Mouse (Mus musculus) testis, postnatal 10 days (tissue): ENCODE measurements around the gene Gm20388.
"Not testable (repeated sequence)": the region's sequence is repeated elsewhere in the genome, so short reads cannot be mapped to it uniquely, and the experiment has no call there.

Experiments used
- DNase-seq: peaks from one replicate; pipeline ENCODE4 v3.0.0; 2021; ENCODE audit warnings: low spot score

The Gm20388 gene

DNA sequence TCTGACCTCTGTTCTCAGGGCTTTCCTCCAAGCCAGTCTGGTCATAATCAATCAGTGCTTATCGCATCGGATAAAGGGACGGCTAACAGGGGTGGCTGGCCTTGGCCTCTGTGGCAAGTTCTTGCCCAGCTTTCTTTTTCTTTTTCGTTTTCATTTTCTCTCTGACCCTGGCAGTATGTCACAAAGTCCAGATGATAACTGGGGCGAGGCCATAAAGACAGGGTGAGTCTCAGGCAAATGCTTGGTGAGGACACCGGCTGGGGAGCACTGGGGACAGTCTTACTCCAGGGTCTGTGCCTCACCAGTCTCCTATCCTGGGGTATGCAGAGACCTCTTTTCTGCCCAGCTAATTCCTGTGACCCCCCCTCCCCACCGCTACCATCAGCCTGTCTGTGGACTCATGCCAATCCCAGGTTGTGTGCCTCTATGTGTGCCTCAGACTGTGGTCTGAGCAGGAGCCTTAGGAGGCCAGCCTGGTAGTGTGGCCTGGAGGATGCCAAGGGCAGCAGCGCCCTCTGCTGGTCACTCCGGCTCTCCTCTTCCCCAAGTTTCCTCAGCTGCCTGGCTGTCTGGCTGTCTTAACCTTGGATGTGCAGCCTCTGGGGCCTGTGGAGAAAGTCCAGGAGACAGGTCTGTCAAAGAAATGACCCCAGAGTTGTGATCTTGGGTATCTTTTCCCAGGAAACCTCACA is 885.4 kb downstream of the Gm20388 start:
- DNase-seq, result peak; percentile 95

DNA sequence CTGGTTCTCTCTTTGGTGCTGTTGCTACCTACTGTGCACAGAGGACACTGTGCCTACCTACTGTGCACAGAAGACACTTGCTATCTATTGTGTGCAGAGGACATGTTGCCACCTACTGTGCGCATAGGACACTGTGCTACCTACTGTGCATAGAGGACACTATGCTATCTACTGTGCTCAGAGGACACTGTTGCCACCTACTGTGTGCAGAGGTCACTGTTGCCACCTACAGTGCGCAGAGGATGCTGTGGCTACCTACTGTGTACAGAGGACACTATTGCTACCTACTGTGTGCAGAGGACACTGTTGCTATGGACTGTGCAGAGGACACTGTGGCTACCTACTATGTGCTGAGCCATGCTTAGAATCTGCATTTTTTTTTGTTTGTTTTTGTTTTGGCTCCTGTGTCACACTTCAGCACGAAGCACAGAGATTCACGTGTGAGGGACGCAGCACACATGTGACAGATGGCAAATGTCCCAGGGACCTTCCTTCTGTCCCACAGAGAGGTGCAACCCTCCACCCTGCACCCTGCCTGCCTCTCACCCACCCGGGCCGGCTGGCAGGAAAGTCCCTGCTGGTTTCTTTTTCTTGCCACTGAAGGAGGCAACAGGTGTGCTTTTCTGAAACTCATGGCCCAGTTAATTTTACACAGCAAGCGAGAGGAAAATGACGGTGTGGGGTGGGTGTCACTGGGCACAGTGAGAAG is 886.5 kb downstream of the Gm20388 start:
- no peak for DNase-seq

DNA sequence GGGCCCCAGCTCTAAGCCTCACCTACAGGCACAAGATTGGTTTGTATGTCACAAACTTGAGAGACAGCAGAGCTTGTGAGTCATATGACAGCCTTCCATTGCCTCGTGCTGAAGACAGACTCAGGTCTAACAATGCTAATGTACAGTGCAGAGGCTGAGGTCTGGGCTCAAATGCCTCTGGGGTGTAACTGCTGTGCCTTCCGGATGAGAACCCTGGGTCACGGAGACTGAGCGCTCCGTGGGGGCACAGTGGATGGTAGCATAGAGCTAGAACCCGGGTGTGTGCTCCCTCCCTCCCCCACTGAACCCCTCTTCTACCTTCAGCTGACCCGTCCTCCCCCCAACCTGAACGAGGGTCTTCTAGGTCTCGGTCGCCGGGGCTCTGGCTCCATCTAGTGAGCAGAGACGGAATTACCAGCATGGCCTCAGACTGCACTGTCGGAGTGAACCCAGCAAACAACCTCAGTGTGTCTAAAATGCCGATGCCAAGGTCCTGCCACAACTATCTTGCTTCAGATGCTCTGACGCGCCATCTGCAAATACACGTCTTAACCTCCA is 889.7 kb downstream of the Gm20388 start:
- DNase-seq, result peak; percentile 77

DNA sequence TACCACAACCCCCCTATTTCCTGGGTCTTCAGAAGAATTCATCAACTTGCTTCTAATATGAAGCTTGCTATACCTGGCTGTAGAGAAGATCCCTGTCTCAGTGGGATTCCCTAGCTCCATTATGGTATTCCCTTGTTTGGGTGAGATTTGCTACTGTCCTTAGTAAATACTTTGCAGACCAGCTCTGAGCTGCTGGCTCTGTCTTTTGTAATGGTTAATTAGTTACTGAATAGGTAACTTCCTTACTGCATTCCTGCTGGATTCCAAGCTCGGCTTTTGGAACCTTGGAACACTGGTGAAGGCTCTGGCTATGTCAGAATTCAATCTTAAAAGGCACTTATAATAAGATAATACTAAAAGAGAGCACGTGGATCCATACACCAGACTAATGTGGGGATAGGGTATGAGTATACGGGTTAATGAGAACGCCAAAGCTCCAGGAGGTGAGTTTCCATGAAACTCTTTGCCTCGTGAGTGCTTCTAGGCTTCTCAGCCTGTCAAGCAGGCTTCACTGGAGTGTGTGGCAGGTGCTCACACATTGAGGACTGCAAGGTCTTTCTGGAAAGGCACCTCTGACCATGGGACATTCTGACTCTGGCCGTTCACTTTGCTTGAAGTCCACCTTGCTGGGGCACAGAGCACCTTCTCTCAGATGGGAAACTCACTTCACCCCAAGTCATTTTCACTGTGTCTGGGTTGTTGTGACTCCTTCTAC is 893.2 kb downstream of the Gm20388 start:
- DNase-seq, result not testable (repeated sequence)

DNA sequence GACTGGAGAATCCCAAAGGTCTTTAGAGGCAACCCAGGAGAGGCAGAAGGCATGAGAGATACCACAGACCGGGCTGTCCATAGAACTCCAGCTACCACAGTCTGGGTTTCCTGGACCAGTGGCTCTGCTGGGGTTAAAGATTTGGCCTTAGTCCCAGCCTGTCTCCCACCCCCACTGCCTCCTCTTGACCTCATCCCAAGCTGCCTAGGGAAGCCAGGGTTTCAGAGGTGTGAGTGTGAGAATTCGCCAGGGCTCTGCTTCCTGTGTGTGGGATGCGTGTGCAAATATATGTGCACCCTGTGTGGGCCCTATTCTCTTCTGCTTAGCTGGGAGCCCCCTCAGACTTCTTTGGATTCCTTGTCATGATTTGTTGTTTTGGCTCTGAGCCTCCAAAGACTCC is 894.1 kb downstream of the Gm20388 start:
- no peak for DNase-seq

DNA sequence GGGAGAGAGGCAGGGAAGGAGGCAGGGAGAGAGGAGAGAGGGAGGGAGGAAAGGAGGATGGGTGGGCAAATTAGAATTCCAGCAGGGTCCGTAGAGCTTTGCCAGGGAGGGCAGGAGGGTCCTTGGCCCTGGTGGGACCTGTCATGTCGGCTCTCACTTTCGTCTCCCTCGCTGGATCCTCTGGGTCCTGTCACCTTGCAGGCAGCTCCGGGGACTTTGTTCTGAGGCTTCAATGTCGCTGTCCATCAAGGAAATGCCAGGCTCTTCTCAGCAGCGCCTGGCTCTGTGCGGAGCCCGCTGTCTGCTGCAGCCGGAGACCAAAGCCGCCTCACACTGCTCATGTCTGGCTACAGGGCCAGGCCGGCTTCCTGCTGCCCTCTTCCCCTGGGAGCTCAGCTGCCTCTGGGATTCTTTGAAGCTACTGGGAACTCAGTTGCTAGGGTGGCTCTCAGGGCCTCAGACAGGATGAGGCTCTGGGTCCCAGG is 896.2 kb downstream of the Gm20388 start:
- no peak for DNase-seq

DNA sequence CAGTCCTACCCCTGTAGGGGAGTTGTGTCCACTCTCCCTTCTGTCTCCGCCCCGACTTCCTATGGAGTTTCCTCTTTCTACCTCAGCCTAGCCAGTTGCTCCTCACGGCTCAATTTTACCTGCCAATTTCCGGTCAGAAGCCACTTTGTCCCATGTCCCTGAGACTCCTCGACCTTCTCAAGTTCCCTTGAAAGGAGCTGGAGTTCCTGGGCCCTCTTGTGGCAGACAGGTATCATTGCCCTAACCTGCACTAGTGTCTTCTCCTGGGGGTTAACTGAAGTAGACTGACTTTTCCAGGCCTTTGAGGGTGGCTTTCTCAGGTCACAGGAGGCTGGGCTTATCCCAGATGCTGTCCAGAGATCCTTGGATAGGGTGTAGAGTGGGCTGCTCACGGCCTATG is 897.1 kb downstream of the Gm20388 start:
- no peak for DNase-seq

DNA sequence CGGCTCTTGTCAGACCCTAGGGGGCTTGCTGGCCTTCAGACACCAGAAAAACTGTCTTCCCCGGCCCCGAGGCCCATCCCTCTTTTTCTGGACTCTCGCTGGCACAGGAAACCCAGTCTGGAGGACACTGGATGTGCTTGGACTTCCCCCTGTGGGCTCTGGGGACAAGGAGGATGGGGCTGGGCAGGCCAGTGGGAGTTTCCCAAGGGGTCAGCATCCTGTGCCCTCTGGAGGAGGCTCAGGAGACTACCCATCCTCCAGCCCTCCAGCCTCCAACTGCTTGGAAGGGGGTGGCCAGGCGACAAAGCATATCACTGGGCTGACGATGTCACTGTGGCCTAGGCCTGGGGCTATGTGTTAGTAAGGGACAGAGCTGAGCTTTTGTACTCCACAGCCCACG is 898.4 kb downstream of the Gm20388 start:
- no peak for DNase-seq

DNA sequence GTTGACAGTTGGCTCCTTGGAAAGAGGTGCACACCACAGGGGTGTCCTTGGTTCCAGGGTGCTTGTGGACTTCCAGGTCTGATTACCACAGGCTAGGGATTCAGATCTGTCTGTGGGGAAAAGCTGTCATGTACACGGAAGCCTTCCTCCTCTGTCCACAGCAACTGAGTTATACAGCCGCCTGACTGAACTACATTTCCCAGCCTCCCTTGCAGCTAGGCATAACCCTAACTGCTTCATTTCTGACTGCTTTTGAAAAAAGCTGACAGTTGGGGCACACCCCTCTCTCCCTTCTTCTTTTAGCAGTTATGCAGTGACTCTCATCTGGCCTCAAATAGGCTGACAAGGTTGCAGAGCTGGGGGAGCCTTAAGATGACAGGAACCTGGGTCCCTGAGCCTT is 901.3 kb downstream of the Gm20388 start:
- DNase-seq, result no peak

DNA sequence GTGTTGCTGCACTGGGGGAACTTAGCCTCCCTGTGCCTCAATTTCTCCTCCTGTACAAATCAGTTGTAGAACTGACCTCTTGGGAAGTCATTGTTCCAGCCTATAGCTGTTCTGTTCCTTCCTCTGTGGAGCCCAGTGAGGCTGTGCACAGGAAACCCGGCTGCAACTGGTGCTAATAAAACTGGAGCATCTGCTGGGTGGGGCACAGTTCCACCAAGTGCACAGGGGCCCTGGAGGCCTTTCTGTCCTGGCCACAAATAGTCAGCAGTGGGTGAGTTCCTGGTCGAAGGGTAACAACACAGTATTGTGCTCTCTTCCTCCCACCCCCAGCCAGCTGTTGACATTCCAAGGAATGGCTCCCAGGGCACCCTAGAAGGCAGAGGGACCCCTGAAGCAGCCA is 902.4 kb downstream of the Gm20388 start:
- DNase-seq, result no peak

DNA sequence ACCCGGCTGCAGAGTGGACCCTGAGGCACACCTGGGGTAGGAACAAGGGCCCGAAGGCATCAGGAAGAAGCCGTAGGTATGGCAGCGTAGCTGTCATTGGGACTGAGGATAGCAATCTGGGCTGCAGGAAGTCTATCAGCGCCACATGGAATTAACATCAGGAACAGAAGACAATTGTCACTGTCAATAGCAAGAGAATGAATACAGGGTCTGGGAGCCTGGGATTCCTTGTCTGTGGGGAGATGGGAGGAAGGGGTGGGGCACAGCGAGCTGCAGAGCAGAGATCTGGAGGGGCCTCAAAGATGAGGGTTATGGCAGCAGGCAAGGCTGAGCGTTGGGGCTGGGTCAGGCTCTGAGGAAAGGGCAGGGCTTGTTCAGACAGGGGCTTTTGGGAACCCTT is 903.2 kb downstream of the Gm20388 start:
- DNase-seq, result no peak

DNA sequence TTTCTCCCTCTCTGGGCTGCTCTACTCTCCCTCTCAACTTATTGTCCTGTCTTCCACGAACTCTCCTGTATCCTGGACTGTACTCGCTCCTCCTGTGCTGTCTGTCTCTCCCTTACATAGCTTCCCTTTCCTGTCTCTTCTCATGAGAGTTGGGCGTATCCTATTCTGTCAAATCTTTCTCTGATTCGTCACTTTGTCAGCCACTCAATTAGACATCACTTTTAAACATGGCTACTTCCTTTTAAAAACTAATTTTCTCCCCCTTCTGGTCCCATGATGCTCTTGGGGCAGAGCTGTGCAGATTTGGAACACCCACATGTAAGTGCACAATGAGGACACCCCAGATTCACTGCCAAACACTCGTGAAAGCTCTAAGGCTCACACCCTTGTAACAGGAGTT is 905.7 kb downstream of the Gm20388 start:
- no peak for DNase-seq

DNA sequence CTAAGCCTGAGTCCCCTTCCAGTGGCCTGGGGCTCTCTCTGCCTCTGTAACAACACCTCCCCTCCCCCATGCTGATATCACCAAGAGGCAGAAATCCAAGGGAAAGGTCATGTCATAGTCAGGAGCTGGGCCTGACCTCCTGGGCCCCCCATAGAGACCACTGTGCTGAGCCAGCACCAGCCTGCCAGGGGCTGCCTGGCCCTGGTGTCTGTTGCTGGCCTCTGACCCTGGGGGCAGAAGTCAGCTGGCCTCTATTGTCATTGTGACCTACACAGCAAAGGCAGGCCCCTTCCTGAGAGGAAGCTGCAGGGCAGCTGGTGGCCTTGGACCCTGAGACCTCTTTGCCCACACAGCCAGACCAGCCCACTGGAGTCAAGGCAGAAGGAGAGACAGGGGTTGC is 909.3 kb downstream of the Gm20388 start:
- DNase-seq, result no peak

DNA sequence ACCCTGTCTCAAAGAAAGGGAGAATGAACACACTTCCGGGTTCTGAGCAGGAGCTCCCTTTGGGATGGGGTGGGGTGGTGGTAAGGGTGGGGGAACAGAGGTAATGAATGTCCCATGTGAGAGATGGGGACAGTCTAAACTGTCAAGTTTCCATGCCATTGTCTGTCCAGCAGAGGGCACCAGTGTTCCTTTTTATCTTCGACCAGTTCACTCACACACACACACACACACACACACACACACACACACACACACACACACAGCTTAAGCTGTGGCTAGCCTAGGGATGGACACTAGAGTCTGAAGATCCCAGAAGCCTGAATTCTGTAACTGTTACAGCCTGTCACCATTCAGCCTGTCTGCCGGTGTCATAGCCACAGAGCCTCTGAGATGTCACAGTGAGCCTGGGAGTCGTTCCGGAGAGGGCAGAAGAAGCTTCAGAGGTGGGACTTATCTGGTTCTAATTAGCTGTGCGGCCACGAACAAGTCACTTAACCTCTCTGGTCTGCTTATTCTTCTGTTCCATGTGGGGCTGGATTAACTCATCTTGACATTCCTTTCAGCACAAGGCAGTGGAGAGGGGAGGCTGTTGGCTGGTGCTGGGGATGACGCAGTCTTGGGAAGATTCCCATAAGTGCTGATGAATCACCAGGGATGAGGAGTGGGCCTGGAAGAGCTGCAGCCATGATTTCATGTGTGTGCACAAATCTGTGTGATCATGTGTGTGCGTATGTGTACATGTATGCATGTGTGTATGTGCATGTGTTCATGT is 910.9 kb downstream of the Gm20388 start:
- peak; percentile 85 for DNase-seq

DNA sequence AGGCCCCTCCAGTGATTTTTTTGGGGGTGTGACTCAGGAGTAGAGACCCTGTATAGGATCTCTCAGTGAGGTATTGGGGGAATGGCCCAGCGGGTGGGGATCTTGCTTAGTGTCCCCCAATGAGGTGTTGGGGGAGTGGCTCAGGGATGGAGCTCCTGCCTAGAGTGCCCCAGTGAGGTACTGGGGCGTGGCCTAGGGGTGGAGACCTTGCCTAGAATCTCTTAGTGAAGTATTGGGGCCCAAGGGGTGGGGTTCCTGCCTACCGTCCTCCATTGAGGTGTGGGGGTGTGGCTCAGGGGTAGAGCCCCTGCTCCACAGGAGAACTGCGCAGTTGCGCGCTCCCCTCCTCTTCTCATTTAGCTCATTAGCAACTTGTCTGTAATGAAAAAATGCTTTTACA is 912.7 kb downstream of the Gm20388 start:
- no peak for DNase-seq

DNA sequence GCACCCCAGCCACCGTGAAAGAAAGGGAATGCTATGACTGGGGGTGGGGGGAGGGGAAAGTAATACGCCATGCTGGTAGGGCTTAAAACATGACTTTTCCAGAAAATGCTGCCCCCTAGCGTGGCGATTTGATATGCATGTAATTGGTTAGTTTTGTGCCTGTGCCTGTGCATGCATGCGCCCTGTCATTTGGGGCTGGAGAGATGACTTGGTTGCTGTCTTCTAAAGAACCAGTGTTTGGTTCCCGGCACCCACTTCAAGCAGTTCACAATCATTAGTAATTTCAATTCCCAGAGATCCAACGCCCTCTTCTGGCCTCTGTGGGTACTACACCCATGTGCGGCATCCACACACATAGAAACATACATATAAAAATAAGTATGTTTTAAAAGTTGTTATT is 913.2 kb downstream of the Gm20388 start:
- DNase-seq, result peak; percentile 60

DNA sequence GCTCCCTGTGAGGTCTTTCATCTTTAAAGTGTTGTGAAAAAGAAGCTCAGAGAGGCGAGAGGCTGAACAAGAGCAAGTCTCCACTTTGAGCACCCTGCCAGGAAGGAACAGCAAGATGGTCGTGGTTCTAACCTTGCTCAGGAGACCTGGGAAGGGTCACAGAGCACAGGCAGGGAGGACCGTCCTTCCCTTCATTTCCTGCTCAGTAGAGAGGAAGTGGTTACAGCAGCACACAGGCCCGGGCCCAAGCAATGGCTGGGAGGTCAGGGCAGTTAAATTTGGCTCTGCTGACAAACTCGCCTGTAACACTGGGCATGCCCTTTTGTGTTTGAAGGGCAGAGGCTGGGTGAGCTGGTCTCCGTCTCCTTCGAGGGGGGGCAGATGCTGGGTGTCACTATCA is 914.0 kb downstream of the Gm20388 start:
- no peak for DNase-seq

DNA sequence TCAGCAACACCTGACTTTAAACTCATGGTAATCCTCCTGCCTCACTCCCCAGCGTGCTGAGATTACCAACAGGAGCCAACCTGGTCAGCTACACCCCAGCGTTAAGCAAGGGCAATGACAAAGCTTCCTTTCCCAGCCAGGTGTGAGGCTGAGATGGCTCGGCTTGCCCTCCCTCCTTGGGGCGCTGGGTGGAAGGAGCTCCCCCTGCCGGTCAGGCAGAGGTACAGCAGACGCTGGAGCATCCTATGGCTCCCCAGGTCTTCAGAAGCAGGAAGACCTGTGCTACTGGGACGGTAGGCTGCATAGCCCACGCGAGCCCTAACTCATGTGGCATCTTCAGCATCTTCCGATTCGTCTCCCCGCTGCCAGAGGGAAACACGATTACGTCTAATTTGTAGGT is 917.6 kb downstream of the Gm20388 start:
- peak; percentile 73 for DNase-seq

DNA sequence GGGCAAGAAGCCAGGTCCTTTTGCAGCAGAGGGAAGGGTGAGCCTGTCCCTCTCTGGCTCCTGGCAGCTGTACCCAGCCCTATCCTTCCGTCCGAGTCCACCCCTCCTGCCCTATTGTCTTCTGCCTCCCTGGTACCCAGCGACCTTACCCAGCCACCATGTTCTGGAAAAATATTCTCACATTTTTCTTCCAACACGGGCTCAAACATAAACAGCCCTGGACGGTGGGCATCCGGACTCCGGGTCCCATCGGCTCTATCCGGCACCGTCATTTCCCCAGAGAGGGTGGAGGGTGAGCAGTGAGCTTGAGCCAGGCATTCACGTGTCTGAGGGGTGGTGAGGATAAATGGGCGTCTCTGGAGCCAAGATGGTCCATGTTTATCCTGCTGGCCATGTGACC is 920.0 kb downstream of the Gm20388 start:
- no peak for DNase-seq

DNA sequence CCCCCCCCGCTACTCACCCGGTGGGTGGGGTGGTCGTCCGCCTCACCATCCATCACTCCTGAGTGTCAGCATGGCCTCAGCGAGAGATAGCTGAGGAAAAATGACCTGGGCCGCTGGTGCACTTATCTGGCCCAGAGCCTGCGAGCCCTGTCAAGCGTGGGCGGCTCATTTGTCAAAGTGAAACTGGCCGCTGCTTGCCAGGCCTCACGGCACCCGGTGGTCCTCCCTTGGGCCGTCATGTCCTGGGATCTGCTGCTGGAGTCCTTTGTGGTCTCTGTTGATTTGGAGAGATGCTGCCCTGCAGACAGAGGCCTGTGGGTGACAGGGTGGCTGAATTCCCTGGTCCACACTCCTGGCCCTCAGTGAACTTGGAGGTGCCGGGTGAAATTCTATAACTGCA is 921.4 kb downstream of the Gm20388 start:
- no peak for DNase-seq

DNA sequence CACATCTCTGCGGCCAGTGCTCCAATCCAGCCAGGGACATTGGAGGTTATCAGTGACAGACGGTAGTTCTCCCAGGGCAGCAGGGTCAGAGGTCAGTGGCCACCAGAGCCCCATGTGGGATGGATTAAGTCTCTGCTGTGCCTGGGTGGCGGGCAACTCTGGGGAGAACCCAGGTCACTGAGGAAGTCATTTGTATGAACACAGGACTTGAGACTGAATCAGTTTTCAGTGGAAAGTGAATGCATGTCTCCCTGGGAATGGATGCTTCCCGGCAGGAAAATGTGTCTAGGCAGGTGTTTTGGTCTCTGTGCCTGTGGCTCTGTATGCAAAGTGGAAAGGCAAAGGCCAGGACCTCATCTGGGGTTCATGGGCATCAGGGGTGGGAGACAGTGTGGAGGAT is 922.6 kb downstream of the Gm20388 start:
- DNase-seq, result no peak

DNA sequence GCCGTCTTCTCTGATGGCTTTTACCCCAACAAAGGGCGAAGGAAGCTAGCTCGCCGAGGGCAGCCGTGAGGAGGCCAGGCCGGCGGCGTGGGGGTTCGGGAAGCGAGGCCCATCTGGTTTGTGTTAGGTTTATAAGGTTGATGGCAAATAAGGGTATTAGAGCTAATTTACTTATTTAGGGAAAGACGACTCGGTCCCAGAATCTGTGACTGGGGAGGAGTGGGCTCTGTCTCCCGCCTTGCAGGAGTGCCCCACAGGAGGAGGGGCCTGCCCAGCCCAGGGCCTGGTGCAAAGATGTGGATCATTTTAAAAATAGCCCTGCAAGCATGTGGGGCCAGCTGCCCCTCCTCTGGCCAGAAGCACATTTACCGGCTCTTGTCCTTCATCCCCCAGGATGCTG is 928.4 kb downstream of the Gm20388 start:
- DNase-seq, result no peak
